Mouse (Mus musculus) frontal cortex, postnatal 10 days (tissue): ENCODE measurements around the gene Tex19.2.
"Not testable (repeated sequence)": the region's sequence is repeated elsewhere in the genome, so short reads cannot be mapped to it uniquely, and the experiment has no call there.

ENCODE experiments used
- DNase-seq, 2 experiments: peaks; one replicate each; pipeline ENCODE4 v3.0.0; 2022; ENCODE audit warnings: low spot score in 2 of 2, mixed read lengths in 1 of 2

Gene Tex19.2

DNA sequence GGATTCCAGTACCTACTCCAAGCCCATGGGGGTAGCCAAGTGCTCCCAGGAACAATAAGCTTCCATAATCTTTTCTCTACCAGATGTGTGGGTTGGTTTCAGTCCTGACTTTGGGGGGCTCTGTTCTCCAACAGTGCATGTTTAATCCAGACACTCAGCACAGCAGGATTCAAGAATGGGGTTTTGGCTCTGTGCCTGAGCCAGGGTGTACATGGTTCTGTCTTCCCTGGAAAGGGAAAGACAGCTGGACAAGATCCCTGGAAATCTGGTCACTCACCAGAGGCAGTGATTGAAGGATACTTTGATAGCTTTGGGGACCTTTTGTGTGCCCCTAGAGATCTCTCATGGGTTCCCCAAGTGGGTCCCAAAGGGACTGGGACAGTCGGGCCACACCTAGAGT is 6.9 kb downstream of the Tex19.2 start:
- no peak for DNase-seq

DNA sequence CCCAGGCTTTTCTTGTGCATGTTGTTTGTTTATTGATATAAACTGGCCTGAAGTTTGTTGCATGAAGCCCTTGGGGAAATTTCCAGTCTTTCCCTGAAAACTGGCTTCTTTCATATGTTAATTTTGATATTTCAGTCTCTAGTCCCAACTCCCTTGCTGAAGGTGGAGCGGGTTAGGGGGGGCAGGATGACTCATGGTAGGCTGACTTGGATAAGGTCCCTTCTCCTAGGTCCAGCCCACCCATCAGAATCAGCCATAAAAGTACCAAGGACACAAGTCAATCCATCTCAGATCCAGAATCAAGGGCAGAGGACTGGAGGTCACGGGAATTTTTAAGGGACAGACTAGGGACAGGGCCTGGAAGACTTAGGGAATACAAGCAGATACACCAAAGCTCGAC is 7.4 kb downstream of the Tex19.2 start:
- DNase-seq: no peak

- DNase-seq: peak in 1 of 2 experiments; percentile 22
Observed at GRCm38 (mm10) chr11:121109986-121110385, 8.5 kb downstream of the Tex19.2 start.

- no peak for DNase-seq
Observed at GRCm38 (mm10) chr11:121108061-121108460, 10.4 kb downstream of the Tex19.2 start.

- not testable (repeated sequence) for DNase-seq
Observed at GRCm38 (mm10) chr11:121107242-121107641, 11.2 kb downstream of the Tex19.2 start.

DNA sequence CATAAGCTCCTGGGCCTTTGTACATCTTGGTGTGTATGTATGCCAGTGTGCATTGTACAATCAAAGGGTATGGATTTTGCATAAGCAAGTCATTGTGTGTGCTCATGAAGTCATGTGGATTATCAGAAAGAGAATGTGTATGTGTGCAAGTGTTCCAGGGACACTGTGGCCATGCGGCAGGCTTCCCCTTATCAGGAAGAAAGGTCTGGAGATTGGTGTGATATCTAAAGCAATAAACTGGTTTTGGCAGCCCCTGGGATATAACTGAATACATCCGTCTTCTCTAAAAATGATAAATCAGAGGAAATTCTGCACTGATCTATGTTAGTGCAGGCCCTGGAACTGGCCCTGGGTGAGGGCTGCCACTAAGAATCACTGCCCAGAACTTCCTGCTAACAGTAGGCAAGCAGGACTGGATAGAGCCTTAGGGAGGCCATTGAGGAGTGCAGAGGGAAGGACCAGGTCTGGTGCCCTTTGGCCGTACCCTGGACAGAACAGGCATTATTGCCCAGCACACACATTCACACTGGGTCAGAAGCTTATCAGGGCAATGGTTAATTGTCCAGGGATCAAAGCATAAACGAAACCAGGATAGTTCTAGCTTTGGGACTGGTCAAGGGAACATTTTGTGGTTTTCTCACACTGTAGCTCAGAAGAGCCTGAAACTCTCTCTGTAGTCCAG is 17.2 kb downstream of the Tex19.2 start:
- no peak for DNase-seq

GRCm38 (mm10) chr11:121100692-121101091 is 17.8 kb downstream of the Tex19.2 start:
- DNase-seq: no peak

DNA sequence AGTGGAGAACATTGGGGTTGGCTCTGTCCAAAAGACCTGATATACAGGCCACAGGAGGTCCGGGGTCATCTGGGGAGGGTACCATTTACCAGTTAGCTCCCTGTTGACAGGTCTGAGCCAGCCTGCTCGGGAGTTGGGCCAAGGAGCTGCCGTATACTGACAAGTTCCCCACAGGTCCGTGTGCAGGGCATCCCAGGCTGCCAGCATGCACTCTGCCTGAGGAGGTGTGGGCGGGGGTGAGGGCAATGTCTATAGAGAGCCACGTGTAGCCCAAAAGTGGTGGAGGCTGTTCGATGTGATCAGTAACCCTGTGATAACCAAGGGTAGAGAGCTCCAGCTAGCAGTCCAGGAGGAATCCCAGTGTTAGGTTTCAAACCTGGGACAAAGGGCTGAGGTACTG is 18.7 kb downstream of the Tex19.2 start:
- DNase-seq: no peak

GRCm38 (mm10) chr11:121092606-121093585 is 25.6 kb downstream of the Tex19.2 start:
- no peak for DNase-seq

GRCm38 (mm10) chr11:121090943-121091342 is 27.5 kb downstream of the Tex19.2 start:
- DNase-seq: no peak

DNA sequence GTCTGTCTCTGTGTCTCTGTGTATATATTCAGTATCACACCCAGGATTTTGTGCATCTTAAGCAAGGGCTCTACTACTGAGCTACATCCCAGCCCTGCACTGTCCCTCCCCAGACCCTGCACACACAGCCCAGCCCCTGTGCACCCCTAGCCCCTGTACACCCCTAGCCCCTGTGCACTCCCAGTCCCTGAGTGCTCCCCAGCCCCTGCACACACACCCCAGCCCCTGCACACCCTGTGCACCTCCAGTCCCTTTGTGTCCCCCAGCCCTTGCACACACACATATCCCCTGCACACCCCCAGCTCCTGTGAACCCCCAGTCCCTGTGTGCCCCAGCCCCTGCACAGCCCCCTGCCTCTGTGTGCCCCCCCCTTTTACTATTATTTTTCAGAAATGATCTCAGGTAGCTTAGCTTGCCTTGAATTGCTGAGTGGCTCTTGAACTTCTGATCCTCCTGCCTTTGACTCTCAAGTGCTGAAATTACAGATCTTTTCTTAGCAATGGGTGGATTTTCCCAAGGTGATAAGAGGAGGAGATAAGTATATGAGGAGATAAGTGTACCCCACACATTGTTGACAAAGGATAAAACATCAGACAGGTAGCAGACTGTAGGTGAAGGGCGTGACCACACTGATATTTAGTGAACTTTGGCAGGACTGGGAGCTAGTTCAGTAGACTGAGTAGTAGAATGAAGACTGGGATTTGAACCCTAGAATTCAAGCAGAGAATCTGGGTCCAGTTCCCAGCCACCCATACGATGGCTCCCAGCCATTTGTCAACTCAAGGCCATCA is 28.5 kb downstream of the Tex19.2 start:
- no peak for DNase-seq

DNA sequence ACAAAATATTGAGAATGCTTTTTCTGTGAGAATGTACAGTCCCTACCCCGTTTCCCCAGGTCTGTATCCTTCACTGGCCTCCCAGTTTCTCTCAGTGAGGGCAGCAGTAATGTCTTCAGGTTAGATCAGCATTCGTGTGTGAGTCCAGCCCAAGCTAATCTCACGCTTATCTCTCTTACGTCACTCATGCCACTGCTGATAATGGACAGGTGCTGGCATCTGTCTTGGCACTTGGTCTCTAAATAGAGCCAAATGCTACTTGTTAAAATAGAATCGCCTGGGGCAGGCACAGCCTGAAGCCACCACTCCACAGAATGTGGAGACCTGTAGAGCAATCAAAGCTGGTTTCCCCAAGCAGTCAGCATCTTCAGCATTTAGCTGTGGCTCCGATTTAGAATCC is 29.5 kb downstream of the Tex19.2 start:
- no peak for DNase-seq

DNA sequence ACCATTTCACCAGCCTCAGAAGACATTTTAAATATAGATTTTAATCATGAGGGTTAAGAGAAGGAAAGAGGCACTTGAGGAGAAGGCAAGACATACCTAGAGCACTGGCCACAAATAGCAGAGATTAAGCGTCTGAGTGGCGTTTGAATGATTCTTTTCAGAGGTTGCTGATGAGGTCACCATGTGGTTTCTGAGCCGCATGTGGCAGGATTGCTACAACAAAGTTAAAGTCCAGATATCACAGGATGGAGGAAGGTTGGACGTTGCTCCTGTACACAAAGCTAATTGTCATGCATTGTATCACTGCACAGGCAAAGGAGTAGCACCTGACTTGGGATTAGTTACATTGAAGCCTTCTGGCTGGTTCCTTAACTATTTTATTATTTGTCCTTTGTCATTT is 32.2 kb downstream of the Tex19.2 start:
- no peak for DNase-seq

- no peak for DNase-seq
Observed at GRCm38 (mm10) chr11:121085181-121085580, 33.3 kb downstream of the Tex19.2 start.

DNA sequence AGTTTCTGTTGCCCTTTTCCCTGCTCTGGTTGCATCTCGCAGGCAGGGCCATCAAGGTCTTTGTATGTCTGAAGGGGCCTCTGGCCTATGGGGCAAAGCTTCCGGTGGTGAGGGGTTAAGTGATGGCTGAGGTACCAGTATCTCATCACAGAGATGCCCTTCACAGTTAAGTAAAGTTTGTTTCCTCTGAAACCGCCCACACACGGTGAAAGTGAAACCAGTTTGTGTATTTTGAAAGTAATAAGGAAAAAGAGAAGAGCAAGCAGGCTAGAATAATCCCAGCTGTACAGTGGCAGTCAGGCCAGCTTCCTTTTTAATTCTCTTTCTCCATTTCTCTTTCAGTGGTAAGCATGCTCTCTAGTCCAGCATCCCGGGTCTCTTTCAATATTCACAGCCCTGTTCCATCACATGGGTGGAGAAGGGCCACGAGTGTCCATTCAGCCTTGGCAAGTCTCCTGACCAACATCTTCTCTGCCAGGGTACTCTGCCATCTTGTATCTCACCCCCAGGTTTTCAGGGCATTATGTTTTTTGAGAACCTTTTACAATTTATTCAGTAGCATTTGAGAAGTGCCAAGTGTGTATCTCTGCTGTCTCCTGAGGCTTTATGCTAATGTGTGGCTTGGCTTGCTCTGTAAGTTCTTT is 35.5 kb downstream of the Tex19.2 start:
- DNase-seq: no peak

GRCm38 (mm10) chr11:121082250-121082649 is 36.2 kb downstream of the Tex19.2 start:
- DNase-seq: no peak

- no peak for DNase-seq
Observed at GRCm38 (mm10) chr11:121081120-121081519, 37.4 kb downstream of the Tex19.2 start, which contains the start of gene Sectm1a. TSS of gene Sectm1a (minus strand) at chr11:121081220.

GRCm38 (mm10) chr11:121080330-121080729 is 38.1 kb downstream of the Tex19.2 start:
- no peak for DNase-seq

DNA sequence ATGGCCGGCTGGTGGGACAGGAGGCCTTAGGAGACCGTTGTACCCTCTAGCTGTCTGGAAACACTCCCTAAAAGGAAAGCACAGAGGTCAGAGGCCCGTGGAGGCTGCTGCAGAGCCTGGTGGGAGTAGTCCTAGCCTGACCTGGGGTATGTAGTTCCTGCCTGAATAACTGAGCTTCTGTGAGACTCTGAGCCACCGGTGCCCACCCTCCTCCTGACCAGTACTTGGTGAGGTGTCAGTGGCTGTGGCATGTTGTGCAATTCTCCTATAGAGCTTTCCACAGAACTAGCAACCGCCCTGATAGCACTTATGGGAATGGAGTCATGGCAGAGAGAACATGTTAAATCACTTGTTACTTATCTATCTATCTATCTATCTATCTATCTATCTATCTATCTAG is 42.8 kb downstream of the Tex19.2 start:
- no peak for DNase-seq

DNA sequence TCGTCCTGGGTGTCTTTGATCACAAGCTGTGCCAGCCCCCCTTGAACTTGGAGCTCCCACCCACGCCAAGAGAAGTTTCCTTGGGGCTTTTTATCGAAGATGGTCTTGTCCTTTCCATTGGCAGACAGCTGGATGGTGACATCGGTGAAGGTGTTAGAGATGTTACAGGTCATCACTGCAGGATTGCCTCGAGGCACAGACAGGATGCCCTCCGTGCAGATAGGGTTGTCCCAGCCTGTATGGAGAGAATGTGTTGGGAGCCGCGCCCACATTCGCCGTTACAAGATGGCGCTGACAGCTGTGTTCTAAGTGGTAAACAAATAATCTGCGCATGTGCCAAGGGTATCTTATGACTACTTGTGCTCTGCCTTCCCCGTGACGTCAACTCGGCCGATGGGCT is 48.8 kb downstream of the Tex19.2 start:
- DNase-seq: not testable (repeated sequence)

- no peak for DNase-seq
Observed at GRCm38 (mm10) chr11:121067895-121068294, 50.6 kb downstream of the Tex19.2 start.
